Mouse (Mus musculus) lung, postnatal 0 days (tissue): ENCODE results near the gene Ddx5.

Experiments
- CTCF ChIP-seq: IDR thresholded peaks from 2 replicates; pipeline ENCODE4 v1.5.1; 2016; ENCODE audit warnings: antibody characterized with exemption, mild to moderate bottlenecking
- EP300 ChIP-seq: IDR thresholded peaks from 2 replicates; pipeline ENCODE4 v1.6.1; 2016; ENCODE audit warnings: antibody characterized with exemption, mild to moderate bottlenecking, control low read depth

DNA sequence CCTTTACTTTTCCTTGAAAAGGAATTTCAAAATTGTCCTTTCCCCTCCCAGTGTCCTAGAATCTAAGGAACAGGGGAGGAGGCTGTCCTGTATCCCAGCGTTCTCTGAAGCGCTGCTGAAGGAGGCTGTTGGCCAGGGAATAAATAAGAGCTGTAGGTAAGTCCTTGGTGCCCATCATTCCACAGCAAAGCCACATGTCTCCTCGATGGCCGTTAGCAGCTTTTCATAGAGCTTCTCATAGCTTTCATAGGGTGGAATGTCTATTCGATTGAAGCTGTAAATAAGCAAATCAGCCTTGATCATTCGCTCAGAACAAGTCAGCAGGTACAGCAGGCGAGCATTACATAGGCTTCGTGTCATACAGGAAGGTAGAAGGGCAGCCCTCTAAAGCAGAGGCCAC lies 33.5 kb upstream of the Ddx5 start:
- TF ChIP-seq EP300, result no peak
- no peak for TF ChIP-seq CTCF
